In the genomic region with DNA sequence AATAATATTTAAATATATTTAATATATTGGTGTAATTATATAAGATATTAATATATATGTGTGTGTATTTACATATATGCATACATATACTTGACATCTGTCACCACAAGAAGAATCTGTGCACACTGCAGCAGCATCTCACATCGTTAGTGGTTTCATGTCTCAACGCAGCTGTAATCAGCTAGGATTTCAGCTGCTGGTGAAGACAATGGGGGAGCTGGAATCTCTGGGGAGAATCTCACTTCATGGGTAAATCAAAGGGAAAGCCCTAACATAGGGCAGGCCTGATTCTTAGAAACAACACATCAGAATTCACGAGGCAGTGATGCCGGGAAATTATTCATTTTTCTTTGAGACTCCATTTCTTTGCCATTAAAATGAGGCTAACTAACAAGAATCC, we compare ENCODE assay signal across 22 mouse cellular contexts.
"Had no signal": no experiment of that assay in that cellular context is flagged by ENCODE, and none has a peak within 500 bp of the region (broad histone marks: within the 10 kb centered on the region; RNA-seq: fewer than 3 reads in every experiment).

No protein-coding gene starts in this region.

- H3K4me1 ChIP-seq: limb, embryonic 12.5 days; limb, embryonic 15.5 days; neural tube, embryonic 13.5 days had no signal

- H3K9me3 ChIP-seq: limb, embryonic 15.5 days; neural tube, embryonic 13.5 days had no signal

- H3K9ac ChIP-seq: limb, embryonic 12.5 days; limb, embryonic 15.5 days; liver, embryonic 14.5 days; liver, postnatal 0 days; lung, embryonic 14.5 days; neural tube, embryonic 13.5 days had no signal

- ATAC-seq: liver, postnatal 0 days; lung, postnatal 0 days had no signal

- H3K4me2 ChIP-seq: limb, embryonic 12.5 days; limb, embryonic 15.5 days; liver, embryonic 11.5 days; lung, embryonic 14.5 days; midbrain, embryonic 11.5 days; neural tube, embryonic 13.5 days had no signal

- H3K4me3 ChIP-seq: limb, embryonic 12.5 days; limb, embryonic 15.5 days; neural tube, embryonic 13.5 days had no signal

- H3K36me3 ChIP-seq: limb, embryonic 12.5 days; limb, embryonic 15.5 days; neural tube, embryonic 13.5 days had no signal

- DNase-seq: kidney, adult 18-20 months; kidney, adult 9 months; kidney, postnatal 14 days; kidney, postnatal 4 days; left cerebral cortex, postnatal 4 days; liver, postnatal 0 days; lung, embryonic 14.5 days; lung, postnatal 36 days; right cerebral cortex, adult 18-20 months; right cerebral cortex, postnatal 14 days; right cerebral cortex, postnatal 4 days; thymus, adult 2 months; thymus, postnatal 14 days; thymus, postnatal 4 days had no signal

- H3K27ac ChIP-seq: limb, embryonic 12.5 days; limb, embryonic 15.5 days; liver, embryonic 14.5 days; neural tube, embryonic 13.5 days; stomach, postnatal 0 days had no signal

- H3K27me3 ChIP-seq: limb, embryonic 12.5 days; limb, embryonic 15.5 days; neural tube, embryonic 13.5 days had no signal
